Mouse (Mus musculus): ENCODE results near the gene Serpinb1a. TPM values are rescaled to one million over a fixed set of nuclear protein-coding genes. Genes with fewer than 3 reads are reported as not detected.

Serpinb1a gene
- total RNA-seq, 2 experiments from 2014 or later: 1.8 to 3.5 TPM

DNA sequence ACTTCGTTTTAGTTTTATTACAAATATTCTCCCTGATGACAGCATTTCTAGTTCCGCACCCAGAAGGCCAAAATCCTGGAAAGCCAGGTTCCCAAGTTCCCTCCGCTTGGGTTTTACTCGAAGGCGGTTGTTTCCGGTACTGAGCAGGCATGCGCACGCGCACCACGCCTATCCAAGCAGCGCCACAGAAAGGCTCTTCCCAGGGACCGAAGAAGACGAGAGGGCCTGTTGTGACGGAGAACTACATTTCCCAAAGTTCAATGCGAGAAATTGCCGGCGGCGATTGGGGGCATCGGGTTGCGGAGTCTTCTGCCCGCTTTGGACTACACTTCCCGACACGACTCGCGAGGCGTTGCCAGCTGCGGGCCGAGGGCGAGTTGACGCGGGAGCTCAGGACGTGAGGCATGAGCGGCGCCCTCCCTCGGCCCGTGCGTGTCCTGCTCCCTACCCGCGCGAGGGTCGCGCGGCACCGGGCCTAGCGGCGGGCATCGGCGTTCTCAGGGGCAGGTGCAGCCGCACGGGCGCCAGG, 49.2 kb downstream of the Serpinb1a start, which contains the start of gene Wrnip1:
Gene Wrnip1, plus strand, starts transcription at position 346 of the 529 bp plus-strand sequence.
- DNase-seq (ENCODE audit: extremely low spot score in 1 of 2, low spot score in 1 of 2): peak; percentile 83 to 94

DNA sequence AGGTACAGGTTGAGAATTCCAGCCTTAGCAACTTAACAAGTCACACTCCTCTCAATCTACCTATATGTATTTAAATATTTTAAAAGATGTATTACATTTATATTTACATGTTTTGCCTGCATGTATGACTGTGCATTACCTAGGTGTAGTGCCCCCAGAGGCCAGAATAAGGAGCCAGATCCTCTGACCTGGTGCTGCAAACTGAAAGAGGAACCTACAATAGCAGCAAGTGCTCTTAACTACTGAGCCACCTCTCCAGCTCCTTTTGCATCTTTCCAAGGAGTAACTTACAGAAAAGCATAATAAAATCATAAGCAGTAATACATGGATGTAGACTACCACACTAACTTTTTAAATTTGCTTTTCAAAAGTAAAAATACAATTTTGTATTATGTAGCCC, 50.1 kb downstream of the Serpinb1a start:
- DNase-seq (ENCODE audit: extremely low spot score in 1 of 2, low spot score in 1 of 2): no peak

DNA sequence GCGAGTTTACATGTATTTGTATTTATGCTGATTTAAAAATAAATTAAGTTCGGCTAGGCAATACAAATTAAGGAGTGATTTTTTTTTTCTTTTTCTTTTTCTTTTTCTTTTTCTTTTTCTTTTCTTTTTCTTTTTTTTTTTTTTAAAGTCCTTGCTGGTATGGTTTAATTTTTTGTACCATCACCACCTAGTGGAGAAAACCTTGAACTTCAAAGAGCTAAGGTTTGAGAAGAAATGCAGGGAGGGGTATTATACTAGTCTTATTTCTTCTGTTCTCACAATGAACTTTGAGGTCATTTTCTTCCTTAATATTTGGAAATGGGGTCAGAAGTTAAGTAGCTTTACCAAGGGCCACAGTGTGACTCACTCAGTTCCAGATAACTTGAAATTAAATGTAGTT, 51.9 kb downstream of the Serpinb1a start:
- no peak for DNase-seq (ENCODE audit: extremely low spot score in 1 of 2, low spot score in 1 of 2)

DNA sequence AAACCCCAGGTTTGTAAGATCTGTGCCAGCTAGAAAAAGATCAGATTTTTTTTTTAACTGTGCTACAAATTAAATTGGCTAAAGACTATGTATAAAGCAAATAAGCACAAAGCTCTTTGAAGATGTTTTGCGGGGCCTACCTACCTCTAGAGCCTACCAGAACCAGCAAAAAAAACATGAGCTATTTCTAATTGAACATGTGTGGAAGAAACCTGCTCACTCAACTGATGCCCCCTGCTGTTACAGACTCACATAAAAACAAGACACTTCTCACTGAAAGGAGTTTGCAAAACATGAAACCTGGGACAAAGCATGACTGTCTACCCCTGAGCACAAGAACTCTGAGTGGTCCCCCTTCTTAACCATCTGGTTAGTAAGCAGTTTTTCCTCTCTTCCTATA, 53.9 kb downstream of the Serpinb1a start:
- no peak for DNase-seq (ENCODE audit: extremely low spot score in 1 of 2, low spot score in 1 of 2)

DNA sequence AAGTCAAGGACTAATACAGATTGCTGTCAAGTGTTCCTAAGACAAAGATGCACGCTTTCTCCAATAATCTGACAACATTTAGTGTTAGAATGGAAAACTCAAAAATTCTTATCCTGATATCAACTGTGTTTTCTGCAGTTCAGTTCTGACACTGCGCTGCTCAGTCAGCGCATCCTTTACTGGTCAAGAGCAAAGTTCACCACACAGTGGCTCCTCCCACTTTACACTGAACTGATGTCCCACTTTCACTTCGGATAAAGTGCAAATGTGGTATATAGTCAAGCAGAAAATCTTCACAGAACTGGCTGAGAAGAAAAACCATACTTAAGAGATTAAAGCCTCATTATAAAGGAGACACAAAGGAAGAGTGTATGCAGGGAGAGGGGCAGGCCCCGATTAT, 55.8 kb downstream of the Serpinb1a start:
- DNase-seq (ENCODE audit: extremely low spot score in 1 of 2, low spot score in 1 of 2): no peak

DNA sequence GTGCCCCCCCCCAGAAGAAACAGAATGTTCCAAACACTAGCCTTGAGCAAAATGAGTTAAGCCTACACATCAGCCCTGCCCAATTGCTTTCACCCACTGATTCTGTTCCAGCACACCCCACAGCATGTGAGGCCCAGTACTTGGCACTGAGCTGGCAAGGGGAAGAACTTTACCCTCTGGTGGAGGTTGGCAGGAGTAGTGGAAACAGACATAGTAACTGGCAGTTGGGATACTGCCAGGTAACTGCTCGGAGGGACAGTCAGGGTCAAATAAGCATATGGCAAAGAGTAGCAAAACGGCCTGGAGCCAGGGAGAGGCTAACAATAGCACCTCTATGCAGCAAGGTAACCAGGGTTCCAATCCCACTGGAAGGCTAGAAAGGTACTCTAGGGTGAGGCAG, 56.4 kb downstream of the Serpinb1a start:
- no peak for DNase-seq (ENCODE audit: extremely low spot score in 1 of 2, low spot score in 1 of 2)

Other genes with a start within 250 kb of the Serpinb1a start
- gene Mylk4, start 67.2 kb downstream of the Serpinb1a start, total RNA-seq (2021): under 1 TPM; 0.16 to 0.27 TPM
- gene Wrnip1, start 49.1 kb downstream of the Serpinb1a start, total RNA-seq (2021): 10 to 100 TPM; 58.1 to 60.7 TPM
- 1 to 10 TPM in 1 of 2 experiments, not detected in 1; 2.7 TPM for gene D930007J09Rik, start 48.3 kb downstream of the Serpinb1a start, total RNA-seq (2021)
- not detected for gene Serpinb1c, start 47.0 kb upstream of the Serpinb1a start, total RNA-seq (2021)
- 1 to 10 TPM in 1 of 2 experiments, under 1 TPM in 1; 0.99 to 1.2 TPM for gene Serpinb6b, start 114.0 kb upstream of the Serpinb1a start, total RNA-seq (2021)
- 1 to 10 TPM; 4.8 to 5.9 TPM for gene Serpinb9, start 152.1 kb upstream of the Serpinb1a start, total RNA-seq (2021)
- gene Serpinb9b, start 176.2 kb upstream of the Serpinb1a start, total RNA-seq (2021): not detected
- gene Serpinb1b, start 227.4 kb upstream of the Serpinb1a start, total RNA-seq (2021): under 1 TPM; 0.28 to 0.86 TPM